Mouse (Mus musculus): ENCODE results near the gene Ankle1. TPM values are rescaled to one million over a fixed set of nuclear protein-coding genes. Genes with fewer than 3 reads are reported as not detected.
"Not testable (repeated sequence)": the region's sequence is repeated elsewhere in the genome, so short reads cannot be mapped to it uniquely, and the experiment has no call there.

Ankle1 gene
- polyA plus RNA-seq, 1 experiment from 2014 or later: 40.5 TPM

DNA sequence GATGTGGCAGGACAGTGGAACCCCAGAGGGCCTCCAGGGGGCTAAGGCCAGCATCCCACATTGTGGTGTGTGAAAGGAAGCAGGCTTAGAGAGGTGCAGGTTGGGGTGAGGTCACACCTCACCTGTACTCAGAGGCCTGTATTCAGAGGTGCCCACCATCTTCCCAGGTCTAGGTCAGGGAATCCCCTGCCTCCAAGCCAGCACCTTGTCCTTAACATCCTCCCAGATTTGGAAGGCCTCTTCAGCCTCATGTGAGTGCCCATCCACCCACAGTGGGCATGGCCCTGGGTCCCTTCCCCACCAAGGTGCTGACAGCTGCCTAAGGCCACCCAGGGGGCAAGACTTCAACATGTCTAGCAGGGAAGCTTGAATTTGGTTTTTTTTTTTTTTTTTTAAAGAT, 4.4 kb upstream of the Ankle1 start:
- no peak for ATAC-seq (ENCODE audit: insufficient number of reproducible peaks, insufficient read depth, low FRiP score, low TSS enrichment)
- Histone ChIP-seq H3K4me1 (peaks cover 10% of the 10 kb centered on the region), H3K36me3 (peaks cover 20% of the 10 kb centered on the region), H3K4me3 (no peak overlapping the region), H3K27ac (no peak overlapping the region), H3K4me2 (replicated peaks) (no peak overlapping the region), H3K27me3 (no peaks in the 10 kb centered on the region), H3K9me3 (no peaks in the 10 kb centered on the region), H3K9ac (no peak overlapping the region)

GRCm38 (mm10) chr8:71402446-71402964, 3.3 kb upstream of the Ankle1 start:
- H3K9me3 ChIP-seq: no peaks in the 10 kb centered on the region
- H3K4me2 ChIP-seq (replicated peaks): no peak overlapping the region
- H3K27me3 ChIP-seq: no peaks in the 10 kb centered on the region
- H3K4me1 ChIP-seq: peaks cover 18% of the 10 kb centered on the region
- no peak overlapping the region for H3K27ac ChIP-seq
- no peak for ATAC-seq (ENCODE audit: insufficient number of reproducible peaks, insufficient read depth, low FRiP score, low TSS enrichment)
- 82% methylated on average over 9 of the region's 9 CpGs for WGBS
- no peak overlapping the region for H3K4me3 ChIP-seq
- no peak overlapping the region for H3K9ac ChIP-seq
- peaks cover 25% of the 10 kb centered on the region for H3K36me3 ChIP-seq

- WGBS: 85% methylated on average over 6 of the region's 6 CpGs
- no peak overlapping the region for H3K27ac ChIP-seq
- H3K9me3 ChIP-seq: no peaks in the 10 kb centered on the region
- H3K4me2 ChIP-seq (replicated peaks): no peak overlapping the region
- H3K27me3 ChIP-seq: no peaks in the 10 kb centered on the region
- peaks cover 30% of the 10 kb centered on the region for H3K36me3 ChIP-seq
- no peak overlapping the region for H3K4me3 ChIP-seq
- no peak for ATAC-seq (ENCODE audit: insufficient number of reproducible peaks, insufficient read depth, low FRiP score, low TSS enrichment)
- no peak overlapping the region for H3K9ac ChIP-seq
- peaks cover 15% of the 10 kb centered on the region for H3K4me1 ChIP-seq
These were observed 2.5 kb upstream of the Ankle1 start for GRCm38 (mm10) chr8:71403107-71403885.

DNA sequence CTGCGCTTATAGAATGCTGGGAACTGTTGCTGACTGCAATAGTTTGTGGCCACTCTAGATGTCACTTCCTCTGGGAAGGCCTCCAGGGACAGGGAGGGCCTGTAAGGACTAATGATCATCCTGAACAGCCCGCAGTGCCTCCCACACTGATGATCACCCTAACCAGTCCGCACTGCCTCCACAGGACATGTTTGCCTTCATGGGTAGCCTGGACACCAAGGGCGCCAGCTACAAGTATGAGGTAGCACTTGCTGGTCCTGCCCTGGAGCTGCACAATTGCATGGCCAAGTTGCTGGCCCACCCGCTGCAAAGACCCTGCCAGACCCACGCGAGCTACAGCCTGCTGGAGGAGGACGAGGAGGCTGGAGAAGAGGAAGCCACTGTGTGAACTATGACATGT, 1.8 kb upstream of the Ankle1 start:
- no peak for ATAC-seq (ENCODE audit: insufficient number of reproducible peaks, insufficient read depth, low FRiP score, low TSS enrichment)
- Histone ChIP-seq H3K9me3 (no peaks in the 10 kb centered on the region), H3K4me2 (replicated peaks) (no peak overlapping the region), H3K27me3 (no peaks in the 10 kb centered on the region), H3K4me1 (peaks cover 15% of the 10 kb centered on the region), H3K4me3 (no peak overlapping the region), H3K36me3 (peaks cover 31% of the 10 kb centered on the region), H3K27ac (0 out of 2 replicates have a peak overlapping the region, but pooled peaks have one; percentile 36), H3K9ac (no peak overlapping the region)
- WGBS: 90% methylated on average over 8 of the region's 8 CpGs

DNA sequence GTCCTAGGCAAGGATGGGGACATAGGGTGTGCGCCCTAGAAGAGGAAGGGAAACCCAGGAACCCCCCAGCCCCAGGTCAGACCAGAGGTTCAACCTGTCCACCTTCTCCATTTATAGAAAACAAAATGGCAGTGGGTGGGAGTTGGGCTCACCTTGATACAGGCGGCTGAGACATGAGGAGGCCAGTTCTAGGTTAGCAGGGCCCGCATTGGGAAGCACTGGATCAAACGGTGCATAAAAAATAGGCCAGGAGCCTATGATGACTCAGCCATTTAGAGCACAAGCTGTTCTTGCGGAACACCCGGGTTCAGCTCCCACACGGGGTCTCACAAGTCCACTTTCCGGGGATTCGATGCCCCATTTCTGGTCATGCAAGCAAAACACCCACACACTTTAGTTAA, 859 bp upstream of the Ankle1 start:
- Histone ChIP-seq H3K9me3 (no peaks in the 10 kb centered on the region), H3K27ac (no peak overlapping the region), H3K9ac (no peak overlapping the region), H3K4me1 (peaks cover 15% of the 10 kb centered on the region), H3K27me3 (no peaks in the 10 kb centered on the region), H3K4me2 (replicated peaks) (no peak overlapping the region; the same call in 1 of the 2 replicates), H3K36me3 (peaks cover 33% of the 10 kb centered on the region), H3K4me3 (no peak overlapping the region)
- no peak for ATAC-seq (ENCODE audit: insufficient number of reproducible peaks, insufficient read depth, low FRiP score, low TSS enrichment)
- 87% methylated on average over 9 of the region's 9 CpGs for WGBS

GRCm38 (mm10) chr8:71406099-71407015, 547 bp downstream of the Ankle1 start:
- Histone ChIP-seq H3K4me1 (peaks cover 15% of the 10 kb centered on the region), H3K4me3 (peak overlapping the region; percentile 68), H3K27ac (peak overlapping the region; percentile 26; the same call in 1 of the 2 replicates), H3K9me3 (no peaks in the 10 kb centered on the region), H3K9ac (peak overlapping the region; percentile 62), H3K36me3 (peaks cover 27% of the 10 kb centered on the region), H3K27me3 (no peaks in the 10 kb centered on the region), H3K4me2 (replicated peaks) (peak overlapping the region; percentile 84)
- peak; percentile 79 for ATAC-seq (ENCODE audit: insufficient number of reproducible peaks, insufficient read depth, low FRiP score, low TSS enrichment)
- 1% methylated on average over 54 of the region's 55 CpGs for WGBS

DNA sequence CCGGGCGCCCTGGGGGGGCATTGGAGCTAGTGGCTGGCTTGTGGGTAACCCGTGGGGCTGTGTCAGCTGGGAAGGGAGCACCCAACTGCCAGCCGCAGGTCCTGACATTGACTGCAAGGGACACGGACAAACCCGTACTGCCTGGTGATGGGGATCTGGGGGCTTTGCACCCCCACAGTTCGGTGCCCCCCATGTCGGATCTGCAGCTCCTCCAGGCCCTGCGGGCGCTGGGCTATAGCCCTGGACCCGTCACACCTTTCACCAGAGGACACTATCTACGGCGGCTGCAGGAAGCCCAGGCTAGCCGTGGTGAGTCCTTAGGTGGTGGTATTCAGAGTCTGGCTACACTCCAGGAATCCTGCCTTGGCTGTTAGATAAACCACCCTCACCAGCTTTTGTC, 1.6 kb downstream of the Ankle1 start:
- WGBS: 92% methylated on average over 14 of the region's 14 CpGs
- H3K4me3 ChIP-seq: peak overlapping the region; percentile 68; the same call in 1 of the 2 replicates
- no peak overlapping the region for H3K27ac ChIP-seq
- no peaks in the 10 kb centered on the region for H3K9me3 ChIP-seq
- peaks cover 15% of the 10 kb centered on the region for H3K4me1 ChIP-seq
- ATAC-seq (ENCODE audit: insufficient number of reproducible peaks, insufficient read depth, low FRiP score, low TSS enrichment): no peak
- H3K27me3 ChIP-seq: no peaks in the 10 kb centered on the region
- peak overlapping the region; percentile 84 for H3K4me2 ChIP-seq (replicated peaks)
- H3K9ac ChIP-seq: no peak overlapping the region
- H3K36me3 ChIP-seq: peaks cover 27% of the 10 kb centered on the region

- Histone ChIP-seq H3K9me3 (no peaks in the 10 kb centered on the region), H3K9ac (no peak overlapping the region), H3K36me3 (peaks cover 27% of the 10 kb centered on the region), H3K27me3 (no peaks in the 10 kb centered on the region), H3K4me3 (no peak overlapping the region), H3K4me1 (peaks cover 15% of the 10 kb centered on the region), H3K27ac (no peak overlapping the region), H3K4me2 (replicated peaks) (no peak overlapping the region)
- 88% methylated on average over 4 of the region's 4 CpGs for WGBS
- ATAC-seq (ENCODE audit: insufficient number of reproducible peaks, insufficient read depth, low FRiP score, low TSS enrichment): no peak
These were observed 2.4 kb downstream of the Ankle1 start for GRCm38 (mm10) chr8:71408231-71408630.

DNA sequence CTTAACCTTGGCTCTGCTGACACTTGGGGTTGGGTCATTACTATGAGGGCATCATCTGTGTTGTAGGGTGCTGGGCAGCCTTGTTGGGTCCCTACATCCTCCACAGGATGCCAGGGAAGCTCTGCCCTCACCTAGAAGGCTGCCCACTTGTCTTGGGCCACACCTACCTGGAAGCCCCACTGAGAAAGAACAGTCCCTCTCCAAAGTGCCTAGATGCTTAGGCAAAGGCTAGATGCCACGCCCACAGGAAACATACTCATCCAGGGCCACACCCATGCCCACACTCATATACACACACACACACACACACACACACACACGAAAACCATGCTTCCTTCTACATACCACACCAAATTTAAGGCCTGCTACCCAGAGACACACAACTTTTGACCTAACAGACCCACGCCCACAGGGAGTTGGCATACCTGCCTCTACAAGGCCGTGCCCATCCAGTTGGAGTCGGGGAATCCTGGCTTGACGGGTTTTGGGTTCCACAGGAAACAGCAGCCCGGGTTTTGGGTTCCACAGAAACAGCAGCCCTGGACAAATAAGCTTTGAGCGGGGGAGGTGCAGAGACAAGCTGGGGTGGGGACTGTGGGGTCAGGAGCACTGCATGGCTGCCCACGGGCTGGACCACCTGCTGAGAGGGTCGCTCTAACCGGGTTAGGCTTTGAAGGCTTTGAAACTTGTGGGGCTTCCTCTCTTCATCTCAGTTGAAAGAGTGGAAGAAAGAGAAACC, 5.9 kb downstream of the Ankle1 start:
- Histone ChIP-seq H3K4me2 (replicated peaks) (no peak overlapping the region), H3K4me3 (no peak overlapping the region), H3K9ac (no peak overlapping the region), H3K27ac (no peak overlapping the region), H3K36me3 (peaks cover 27% of the 10 kb centered on the region), H3K27me3 (no peaks in the 10 kb centered on the region), H3K4me1 (peaks cover 9% of the 10 kb centered on the region), H3K9me3 (no peaks in the 10 kb centered on the region)
- WGBS: 47% methylated on average over 11 of the region's 11 CpGs
- ATAC-seq (ENCODE audit: insufficient number of reproducible peaks, insufficient read depth, low FRiP score, low TSS enrichment): no peak

GRCm38 (mm10) chr8:71422121-71422520, 16.3 kb downstream of the Ankle1 start:
- Histone ChIP-seq H3K27me3 (no peaks in the 10 kb centered on the region), H3K36me3 (no peaks in the 10 kb centered on the region), H3K4me3 (no peak overlapping the region), H3K4me2 (replicated peaks) (no peak overlapping the region), H3K27ac (no peak overlapping the region), H3K4me1 (no peaks in the 10 kb centered on the region), H3K9ac (no peak overlapping the region), H3K9me3 (no peaks in the 10 kb centered on the region)
- no peak for ATAC-seq (ENCODE audit: insufficient number of reproducible peaks, insufficient read depth, low FRiP score, low TSS enrichment)

DNA sequence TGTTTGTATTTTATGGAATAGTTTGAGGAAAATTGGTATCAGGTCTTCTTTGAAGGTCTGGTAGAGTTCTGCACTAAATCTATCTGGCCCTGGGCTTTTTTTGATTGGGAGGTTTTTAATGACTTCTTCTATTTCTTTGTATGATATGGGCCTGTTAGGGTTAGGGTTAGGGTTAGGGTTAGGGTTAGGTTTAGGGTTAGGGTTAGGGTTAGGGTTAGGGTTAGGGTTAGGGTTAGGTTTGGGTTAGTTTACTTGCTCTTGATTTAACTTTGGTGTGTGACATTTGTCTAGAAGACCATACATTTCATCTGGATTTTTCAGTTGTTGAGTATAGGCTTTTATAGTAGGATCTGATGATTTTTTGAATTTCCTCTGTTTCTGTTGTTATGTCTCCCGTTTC, 27.1 kb downstream of the Ankle1 start:
- not testable (repeated sequence) for ATAC-seq (ENCODE audit: insufficient number of reproducible peaks, insufficient read depth, low FRiP score, low TSS enrichment); H3K9me3 ChIP-seq
- 83% methylated on average over 1 of the region's 1 CpGs for WGBS

More for the DNA sequence above, 27.1 kb downstream of the Ankle1 start:
- not testable (repeated sequence) for H3K27ac ChIP-seq; H3K9ac ChIP-seq; H3K36me3 ChIP-seq; H3K27me3 ChIP-seq; H3K4me2 ChIP-seq (replicated peaks); H3K4me1 ChIP-seq; H3K4me3 ChIP-seq

All from embryonic facial prominence, embryonic 12.5 days (tissue).